Mouse (Mus musculus): ENCODE measurements around the gene Ttc12. TPM values are rescaled to one million over a fixed set of nuclear protein-coding genes. Genes with fewer than 3 reads are reported as not detected.
A peak's percentile ranks its signal among the peaks of the same experiment; 100 is the strongest.

The Ttc12 gene
- 1.6 and 2.0 TPM in 2 replicates for polyA plus RNA-seq (2015; fragmentation: Nextera tagmentation; extraction: Ambion mirVana)

DNA sequence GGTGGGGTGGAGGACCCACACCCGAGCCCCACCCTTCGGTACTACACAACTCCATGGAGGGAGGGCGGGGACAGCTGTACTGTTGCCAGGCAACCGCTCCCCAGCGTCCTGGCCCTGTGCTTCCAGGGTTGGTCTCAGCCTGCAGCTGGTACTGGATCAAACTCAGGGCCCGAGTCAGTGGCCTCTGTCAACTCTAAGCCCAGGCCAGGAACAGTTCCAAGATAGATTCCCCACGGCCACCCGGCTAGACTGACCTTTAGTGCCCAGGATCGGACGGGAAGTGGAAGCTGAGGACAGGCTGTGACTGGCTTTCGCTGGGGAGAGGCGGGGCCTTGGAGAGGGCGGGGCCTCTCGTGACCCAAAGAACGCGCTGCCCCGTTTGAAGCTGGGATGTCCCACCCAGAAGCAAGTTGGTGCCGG is at the start of gene Ttc12:
Ttc12 (minus strand) TSS at position 334 of the 420 bp plus-strand sequence.
- Histone ChIP-seq H3K9me3 (no peaks in the 10 kb centered on the region), H3K4me3 (peak within 1 kb of the TSS; percentile 59), H3K27me3 (no peaks in the 10 kb centered on the region; the same call in 1 of the 2 replicates), H3K4me2 (peak within 1 kb of the TSS; percentile 87), H3K4me1 (peaks cover 21% of the 10 kb centered on the region; the same call in 1 of the 2 replicates), H3K9ac (peak within 1 kb of the TSS; percentile 67), H3K36me3 (no peaks in the 10 kb centered on the region), H3K27ac (no peak within 1 kb of the TSS)
- ATAC-seq (ENCODE audit: insufficient number of reproducible peaks, insufficient read depth, low FRiP score, low TSS enrichment, low read depth), result peak; percentile 83
- under 1% methylated on average over 18 of the region's 18 CpGs for WGBS

DNA sequence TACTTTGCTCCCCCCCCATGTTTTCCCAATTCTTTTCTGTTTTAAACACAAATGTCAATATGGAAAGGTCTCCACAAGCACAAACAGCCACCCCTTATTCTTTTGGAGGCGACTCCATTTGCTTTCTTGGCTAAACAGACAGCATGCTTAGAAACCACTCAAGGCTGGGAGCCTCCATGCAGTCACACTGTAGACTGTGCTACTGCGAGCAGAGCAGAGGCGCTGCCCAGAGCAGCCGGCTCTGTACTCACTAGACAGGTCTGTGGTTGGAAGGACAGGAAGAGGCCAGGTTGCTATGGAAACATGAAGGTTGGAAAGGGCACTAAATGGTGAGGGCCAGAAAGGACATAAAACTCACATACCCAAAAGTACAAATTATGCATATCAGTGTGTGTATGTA is 48.9 kb upstream of the Ttc12 start:
- Histone ChIP-seq H3K27ac (no peak overlapping the region), H3K27me3 (no peaks in the 10 kb centered on the region), H3K36me3 (0 out of 2 replicates have a peak, but pooled peaks cover 6% of the 10 kb centered on the region), H3K9ac (no peak overlapping the region), H3K4me2 (no peak overlapping the region), H3K4me3 (no peak overlapping the region), H3K9me3 (no peaks in the 10 kb centered on the region), H3K4me1 (peaks cover 47% of the 10 kb centered on the region)
- ATAC-seq (ENCODE audit: insufficient number of reproducible peaks, insufficient read depth, low FRiP score, low TSS enrichment, low read depth), result no peak
- 50% methylated on average over 4 of the region's 4 CpGs for WGBS

DNA sequence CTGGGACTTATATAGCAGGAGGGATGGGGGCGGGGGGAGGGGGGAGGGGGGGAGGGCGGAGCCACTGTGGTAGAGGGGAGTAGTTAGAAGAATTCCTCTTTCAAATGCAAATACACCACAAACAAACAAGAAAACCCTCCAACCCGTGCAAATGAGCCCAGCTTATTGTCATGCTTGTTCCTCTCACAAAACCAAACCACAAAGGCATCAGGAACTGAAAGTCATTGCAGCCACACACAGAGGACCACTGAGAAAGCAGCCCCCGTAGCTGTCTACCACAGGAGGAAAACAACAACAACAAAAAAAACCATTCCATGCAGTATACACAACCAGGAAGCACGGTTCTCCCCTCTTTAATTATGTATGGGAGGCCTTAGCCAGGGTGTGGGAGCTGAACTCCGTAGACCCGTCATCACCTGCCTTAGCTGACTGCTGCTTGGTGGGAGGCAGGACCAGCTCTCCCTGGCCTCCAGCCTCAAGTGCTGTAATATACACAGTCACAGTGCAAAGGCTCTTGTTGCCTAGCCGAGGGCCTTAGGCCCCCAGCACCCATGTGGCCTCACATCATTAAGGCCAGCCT is 48.0 kb upstream of the Ttc12 start:
- Histone ChIP-seq H3K27ac (peak overlapping the region; percentile 55), H3K36me3 (0 out of 2 replicates have a peak, but pooled peaks cover under 1% of the 10 kb centered on the region), H3K9ac (no peak overlapping the region), H3K27me3 (no peaks in the 10 kb centered on the region), H3K4me2 (no peak overlapping the region), H3K4me3 (no peak overlapping the region), H3K4me1 (peaks cover 45% of the 10 kb centered on the region), H3K9me3 (no peaks in the 10 kb centered on the region)
- 21% methylated on average over 8 of the region's 8 CpGs for WGBS
- ATAC-seq (ENCODE audit: insufficient number of reproducible peaks, insufficient read depth, low FRiP score, low TSS enrichment, low read depth), result no peak

DNA sequence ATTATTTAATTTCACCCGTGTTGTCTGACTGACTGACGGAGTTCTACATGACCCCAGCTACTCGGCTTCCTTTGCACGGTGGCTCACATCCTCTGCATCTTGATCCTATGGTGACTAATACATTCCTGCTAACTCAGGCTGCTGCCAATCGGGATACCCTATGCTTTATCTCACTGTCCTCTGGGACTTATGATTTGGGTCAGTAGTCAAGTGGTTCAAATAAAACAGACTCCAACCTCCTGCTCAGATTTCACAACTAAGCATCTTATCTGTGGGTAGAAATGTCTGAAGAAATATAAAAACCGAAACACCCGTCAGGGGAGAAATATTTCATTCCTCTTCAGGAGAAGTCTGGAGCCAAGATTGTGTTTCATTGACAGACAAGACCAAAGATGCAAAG is 47.4 kb upstream of the Ttc12 start:
- H3K9me3 ChIP-seq, result no peaks in the 10 kb centered on the region
- H3K4me2 ChIP-seq, result no peak overlapping the region
- H3K4me3 ChIP-seq, result no peak overlapping the region
- no peak overlapping the region for H3K9ac ChIP-seq
- H3K27ac ChIP-seq, result no peak overlapping the region
- H3K4me1 ChIP-seq, result peaks cover 42% of the 10 kb centered on the region
- H3K36me3 ChIP-seq, result no peaks in the 10 kb centered on the region
- WGBS, result 56% methylated on average over 7 of the region's 7 CpGs
- no peaks in the 10 kb centered on the region for H3K27me3 ChIP-seq
- no peak for ATAC-seq (ENCODE audit: insufficient number of reproducible peaks, insufficient read depth, low FRiP score, low TSS enrichment, low read depth)

DNA sequence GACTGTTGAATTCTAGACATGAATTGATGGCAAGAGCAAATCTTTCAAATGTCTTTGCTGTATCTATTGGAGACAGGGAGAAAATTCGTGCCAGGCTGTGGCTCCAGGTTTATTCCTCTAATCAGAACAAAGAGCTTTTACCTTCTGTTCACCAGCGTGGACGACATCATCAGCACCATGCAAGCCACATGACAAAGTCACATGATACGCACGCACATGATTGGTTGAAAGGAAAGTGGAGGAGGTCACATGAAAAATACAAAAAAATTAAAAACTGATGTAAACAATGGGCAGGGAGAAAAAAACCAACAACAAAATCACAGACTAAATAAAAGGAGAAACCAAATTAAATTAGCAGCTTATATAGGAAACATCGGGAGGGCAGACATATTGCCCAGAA is 45.8 kb upstream of the Ttc12 start:
- ATAC-seq (ENCODE audit: insufficient number of reproducible peaks, insufficient read depth, low FRiP score, low TSS enrichment, low read depth), result no peak
- H3K9ac ChIP-seq, result no peak overlapping the region

DNA sequence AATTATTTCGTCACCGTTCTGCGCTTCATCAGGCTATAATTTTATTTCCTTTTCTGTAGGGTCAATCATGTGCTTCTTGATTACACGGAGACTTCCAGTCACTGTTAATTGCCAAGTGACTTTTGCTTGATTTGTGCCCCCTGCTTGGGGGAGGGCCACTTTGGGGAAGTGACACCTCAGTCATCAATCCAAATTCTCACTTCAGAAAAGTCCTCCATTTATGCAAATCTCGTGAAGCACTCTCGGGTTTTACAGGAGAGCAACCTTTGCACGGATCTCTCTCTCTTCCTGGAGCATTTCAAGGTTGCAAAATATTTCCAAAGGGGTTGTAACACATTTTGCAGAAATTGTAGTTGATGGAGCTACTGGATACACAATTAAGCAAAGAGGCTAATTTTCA is 45.2 kb upstream of the Ttc12 start:
- Histone ChIP-seq H3K27ac (no peak overlapping the region), H3K36me3 (no peaks in the 10 kb centered on the region), H3K4me1 (peaks cover 43% of the 10 kb centered on the region), H3K4me2 (no peak overlapping the region), H3K27me3 (no peaks in the 10 kb centered on the region), H3K4me3 (no peak overlapping the region), H3K9me3 (no peaks in the 10 kb centered on the region), H3K9ac (no peak overlapping the region)
- WGBS, result 68% methylated on average over 7 of the region's 7 CpGs
- no peak for ATAC-seq (ENCODE audit: insufficient number of reproducible peaks, insufficient read depth, low FRiP score, low TSS enrichment, low read depth)

More for the DNA sequence above, 45.8 kb upstream of the Ttc12 start:
- no peaks in the 10 kb centered on the region for H3K27me3 ChIP-seq
- peaks cover 43% of the 10 kb centered on the region for H3K4me1 ChIP-seq
- no peak overlapping the region for H3K27ac ChIP-seq
- 88% methylated on average over 6 of the region's 6 CpGs for WGBS
- H3K36me3 ChIP-seq, result no peaks in the 10 kb centered on the region
- H3K4me2 ChIP-seq, result no peak overlapping the region
- no peak overlapping the region for H3K4me3 ChIP-seq
- H3K9me3 ChIP-seq, result no peaks in the 10 kb centered on the region

DNA sequence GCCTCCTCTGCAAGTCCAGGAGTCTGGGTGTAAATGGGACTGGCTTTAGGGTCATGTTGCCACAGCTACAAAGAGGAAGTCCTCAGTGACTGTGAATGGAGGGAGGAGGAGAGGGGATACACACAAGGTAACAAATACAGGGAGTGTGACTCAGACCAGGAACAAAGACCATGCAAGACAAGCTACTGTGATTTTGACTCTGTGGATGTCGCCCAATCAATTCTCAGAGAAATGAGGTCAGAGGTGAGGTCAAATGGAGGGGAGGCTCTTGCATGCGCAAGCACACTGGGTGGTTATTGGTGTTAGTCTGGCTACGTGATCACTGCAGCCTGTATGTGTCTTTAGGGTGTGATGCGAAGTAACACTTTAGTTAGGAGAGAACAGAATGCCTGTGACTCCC is 44.7 kb upstream of the Ttc12 start:
- Histone ChIP-seq H3K27ac (0 out of 2 replicates have a peak overlapping the region, but pooled peaks have one; percentile 33), H3K9me3 (no peaks in the 10 kb centered on the region), H3K4me2 (no peak overlapping the region), H3K4me1 (peaks cover 39% of the 10 kb centered on the region), H3K27me3 (no peaks in the 10 kb centered on the region), H3K36me3 (no peaks in the 10 kb centered on the region), H3K4me3 (no peak overlapping the region), H3K9ac (no peak overlapping the region)
- WGBS, result 70% methylated on average over 4 of the region's 4 CpGs
- no peak for ATAC-seq (ENCODE audit: insufficient number of reproducible peaks, insufficient read depth, low FRiP score, low TSS enrichment, low read depth)

DNA sequence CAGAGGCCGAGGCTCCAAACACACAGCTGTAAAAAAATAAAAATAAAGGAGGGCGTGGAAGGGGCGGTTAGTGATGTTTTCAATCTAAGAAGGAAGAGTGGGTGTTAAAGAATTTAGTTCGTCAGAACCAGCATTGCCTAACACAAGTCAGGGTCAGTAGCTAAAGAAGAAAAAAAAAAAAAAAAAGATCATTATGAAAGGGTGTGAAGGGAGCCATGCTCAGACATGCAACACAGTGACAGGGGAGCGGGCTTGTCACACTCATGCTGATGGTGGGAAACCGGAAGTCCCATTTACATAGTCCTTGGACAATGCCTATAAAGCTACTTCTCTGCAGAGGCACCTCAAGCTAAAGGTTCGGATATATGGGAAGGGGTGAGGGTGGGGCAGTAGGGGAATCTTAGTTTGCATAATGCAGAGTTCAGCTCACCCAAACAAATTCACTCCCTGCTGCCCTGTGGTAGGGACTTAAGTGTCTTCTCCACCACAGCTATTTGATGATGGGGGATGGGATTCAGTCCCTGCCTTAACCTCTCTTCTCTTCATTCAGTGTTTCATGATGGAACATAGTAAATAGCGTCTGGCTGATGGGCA is 43.4 kb upstream of the Ttc12 start:
- Histone ChIP-seq H3K4me1 (peaks cover 36% of the 10 kb centered on the region), H3K36me3 (no peaks in the 10 kb centered on the region), H3K4me2 (no peak overlapping the region), H3K4me3 (no peak overlapping the region), H3K27ac (no peak overlapping the region), H3K9ac (no peak overlapping the region), H3K27me3 (no peaks in the 10 kb centered on the region), H3K9me3 (no peaks in the 10 kb centered on the region)
- WGBS, result 69% methylated on average over 8 of the region's 8 CpGs
- no peak for ATAC-seq (ENCODE audit: insufficient number of reproducible peaks, insufficient read depth, low FRiP score, low TSS enrichment, low read depth)

DNA sequence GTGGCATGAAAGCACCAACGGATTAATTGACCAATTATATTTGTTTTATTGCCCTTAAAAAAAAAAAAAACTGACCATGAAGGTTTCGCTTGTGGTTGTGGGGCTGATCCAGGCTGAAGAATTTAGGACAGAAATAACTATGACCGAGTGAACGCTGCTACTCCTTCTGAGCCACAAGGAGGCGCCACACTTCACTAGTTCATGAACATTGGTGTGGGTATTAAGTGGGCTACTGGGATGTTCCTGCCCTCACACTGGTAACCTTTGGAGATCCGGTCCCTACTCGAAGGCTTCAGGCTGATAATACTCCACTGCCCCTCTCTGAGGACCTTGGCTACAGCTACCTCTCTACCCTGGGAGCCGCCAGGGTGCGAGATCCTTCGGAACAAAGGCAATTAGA is 42.9 kb upstream of the Ttc12 start:
- no peaks in the 10 kb centered on the region for H3K36me3 ChIP-seq
- ATAC-seq (ENCODE audit: insufficient number of reproducible peaks, insufficient read depth, low FRiP score, low TSS enrichment, low read depth), result no peak
- H3K9me3 ChIP-seq, result no peaks in the 10 kb centered on the region
- no peak overlapping the region for H3K4me2 ChIP-seq
- WGBS, result 66% methylated on average over 10 of the region's 10 CpGs
- H3K4me3 ChIP-seq, result no peak overlapping the region
- H3K4me1 ChIP-seq, result peaks cover 34% of the 10 kb centered on the region
- no peak overlapping the region for H3K9ac ChIP-seq
- no peaks in the 10 kb centered on the region for H3K27me3 ChIP-seq
- no peak overlapping the region for H3K27ac ChIP-seq

DNA sequence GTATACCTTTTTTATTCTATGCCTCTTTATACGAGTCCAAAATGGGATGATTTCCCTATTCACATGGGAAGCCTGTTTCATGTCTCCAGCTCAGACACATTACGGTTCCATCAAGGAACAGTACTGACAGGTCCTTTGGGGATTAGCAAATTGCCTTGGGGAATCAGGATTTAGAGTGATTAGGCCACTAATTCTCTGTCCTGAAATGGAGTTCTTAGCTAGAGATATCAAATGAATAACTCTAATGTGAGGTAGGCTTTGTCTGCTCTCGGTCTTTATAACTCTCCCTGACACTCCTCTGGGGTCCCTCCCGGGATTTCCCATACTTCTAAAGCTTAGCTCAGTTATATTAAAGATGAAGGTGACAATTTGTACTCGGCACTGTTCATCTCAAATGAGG is 42.0 kb upstream of the Ttc12 start:
- Histone ChIP-seq H3K4me1 (peaks cover 29% of the 10 kb centered on the region), H3K9ac (no peak overlapping the region), H3K4me3 (no peak overlapping the region), H3K27ac (no peak overlapping the region), H3K36me3 (peaks cover 1% of the 10 kb centered on the region; the same call in 1 of the 2 replicates), H3K9me3 (no peaks in the 10 kb centered on the region), H3K4me2 (no peak overlapping the region), H3K27me3 (no peaks in the 10 kb centered on the region)
- no peak for ATAC-seq (ENCODE audit: insufficient number of reproducible peaks, insufficient read depth, low FRiP score, low TSS enrichment, low read depth)
- WGBS, result 67% methylated on average over 5 of the region's 5 CpGs

DNA sequence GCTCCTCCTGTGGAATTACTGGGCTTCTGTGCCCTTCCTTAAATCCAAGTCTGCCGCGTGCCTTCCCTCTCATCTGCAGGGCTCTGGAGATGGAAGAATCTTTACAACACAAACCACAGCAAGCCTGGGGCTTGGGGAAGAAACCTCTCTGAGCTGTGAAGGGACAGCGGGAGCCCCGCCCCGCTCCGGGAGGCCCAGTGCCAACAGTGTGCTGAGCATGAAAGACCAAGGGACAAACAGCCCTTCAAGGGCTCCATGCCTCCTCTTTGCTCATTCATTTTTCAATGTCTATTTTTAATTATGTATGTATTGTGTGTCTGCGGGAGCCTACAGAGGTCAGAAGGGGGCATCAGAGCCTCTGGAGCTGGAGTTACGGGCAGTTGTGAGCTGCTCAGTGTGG is 41.3 kb upstream of the Ttc12 start:
- no peak overlapping the region for H3K9ac ChIP-seq
- 53% methylated on average over 8 of the region's 8 CpGs for WGBS
- no peak for ATAC-seq (ENCODE audit: insufficient number of reproducible peaks, insufficient read depth, low FRiP score, low TSS enrichment, low read depth)
- H3K27me3 ChIP-seq, result no peaks in the 10 kb centered on the region
- H3K36me3 ChIP-seq, result peaks cover 3% of the 10 kb centered on the region; the same call in 1 of the 2 replicates
- H3K9me3 ChIP-seq, result no peaks in the 10 kb centered on the region
- H3K27ac ChIP-seq, result no peak overlapping the region
- H3K4me2 ChIP-seq, result no peak overlapping the region
- H3K4me3 ChIP-seq, result no peak overlapping the region
- H3K4me1 ChIP-seq, result peaks cover 29% of the 10 kb centered on the region

DNA sequence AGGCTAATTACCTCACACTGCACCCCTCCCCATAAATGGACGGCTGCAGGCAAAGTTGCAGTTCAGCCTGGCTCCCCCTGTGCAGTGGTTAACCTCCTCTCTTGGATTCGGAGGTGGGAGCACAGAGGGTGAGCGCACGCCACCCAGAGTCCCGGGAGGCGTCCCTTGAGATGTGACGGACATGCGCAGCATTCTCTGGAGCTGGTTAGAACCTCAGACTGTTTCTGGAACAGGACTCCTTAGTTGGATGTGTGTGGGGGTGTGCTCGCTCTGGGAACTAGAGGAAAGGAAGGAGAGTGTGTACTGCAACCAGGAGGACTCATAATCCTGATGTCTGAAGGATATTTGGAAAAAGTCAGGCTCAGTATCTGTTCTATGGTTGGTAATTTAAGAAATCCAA is 38.7 kb upstream of the Ttc12 start:
- H3K4me3 ChIP-seq, result no peak overlapping the region
- 64% methylated on average over 9 of the region's 9 CpGs for WGBS
- no peak for ATAC-seq (ENCODE audit: insufficient number of reproducible peaks, insufficient read depth, low FRiP score, low TSS enrichment, low read depth)
- H3K4me2 ChIP-seq, result no peak overlapping the region
- peaks cover 16% of the 10 kb centered on the region for H3K4me1 ChIP-seq
- no peak overlapping the region for H3K9ac ChIP-seq
- H3K36me3 ChIP-seq, result peaks cover 15% of the 10 kb centered on the region
- no peaks in the 10 kb centered on the region for H3K27me3 ChIP-seq
- H3K9me3 ChIP-seq, result no peaks in the 10 kb centered on the region
- H3K27ac ChIP-seq, result no peak overlapping the region

All from embryonic facial prominence, embryonic 13.5 days (tissue).